Mouse (Mus musculus): ENCODE data around the gene Fbxw18. TPM values are rescaled to one million over a fixed set of nuclear protein-coding genes. Genes with fewer than 3 reads are reported as not detected.
A peak's percentile ranks its signal among the peaks of the same experiment; 100 is the strongest.
"Not testable (repeated sequence)": the region's sequence is repeated elsewhere in the genome, so short reads cannot be mapped to it uniquely, and the experiment has no call there.

Gene Fbxw18
- not detected for total RNA-seq (2021)
- long read RNA-seq, experiment 1, result 0 reads
- long read RNA-seq, experiment 2, result 0 reads

DNA sequence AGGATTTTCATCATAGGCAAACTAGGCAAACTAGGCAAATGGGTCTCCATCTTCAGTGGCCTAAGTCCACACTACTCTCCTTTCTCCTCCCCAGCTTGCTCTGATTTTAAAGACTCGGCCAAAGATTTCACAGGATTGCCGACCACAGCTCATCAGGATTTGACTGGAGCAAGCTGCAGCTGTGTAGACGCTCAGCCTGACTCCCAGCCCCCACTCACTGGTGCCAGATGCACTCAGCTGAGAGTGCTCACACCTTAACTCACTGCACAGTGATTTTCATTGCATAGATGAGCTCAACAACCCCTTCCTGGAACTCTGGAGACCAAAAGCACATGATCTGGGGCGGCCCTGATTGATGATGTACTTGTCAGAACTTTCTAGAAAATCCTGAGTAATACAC is at the start of gene Fbxw18:
Fbxw18 (minus strand) TSS at position 101 of the 400 bp plus-strand sequence.
- DNase-seq (ENCODE audit: low spot score in 2 of 2), result not testable (repeated sequence)

DNA sequence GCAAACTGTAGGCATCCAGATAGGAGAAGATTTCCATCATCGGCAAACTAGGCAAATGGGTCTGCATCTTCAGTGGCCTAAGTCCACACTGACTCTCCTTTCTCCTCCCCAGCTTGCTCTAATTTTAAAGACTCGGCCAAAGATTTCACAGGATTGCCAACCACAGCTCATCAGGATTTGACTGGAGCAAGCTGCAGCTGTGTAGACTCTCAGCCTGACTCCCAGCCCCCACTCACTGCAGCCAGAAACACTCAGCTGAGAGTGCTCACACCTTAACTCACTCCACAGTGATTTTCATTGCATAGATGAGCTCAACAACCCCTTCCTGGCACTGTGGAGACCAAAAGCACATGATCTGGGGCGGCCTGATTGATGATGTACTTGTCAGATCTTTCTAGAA is 43.5 kb upstream of the Fbxw18 start, which contains the start of gene Fbxw26:
Fbxw26 (minus strand) TSS at position 101 of the 400 bp plus-strand sequence.
- DNase-seq (ENCODE audit: low spot score in 2 of 2), result not testable (repeated sequence)

DNA sequence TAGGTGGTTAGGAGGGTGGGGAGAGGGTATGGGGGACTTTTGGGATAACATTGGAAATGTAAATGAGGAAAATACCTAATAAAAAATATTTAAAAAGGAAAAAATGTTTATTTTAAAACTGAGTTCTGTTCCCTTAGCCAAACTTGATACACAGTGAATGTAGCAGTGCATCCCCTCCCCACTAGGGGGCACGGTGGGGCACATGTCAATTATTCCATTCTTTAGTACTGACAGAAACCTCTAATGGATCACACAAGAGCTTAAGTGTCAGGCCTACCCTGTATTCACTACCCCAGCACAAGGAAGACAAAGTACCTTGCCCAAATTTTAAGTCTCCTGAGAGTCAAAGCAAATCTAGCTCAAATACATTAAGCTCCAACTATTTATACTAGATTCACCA is 17.2 kb downstream of the Fbxw18 start:
- DNase-seq (ENCODE audit: low spot score in 2 of 2), result peak; percentile 5 to 25

DNA sequence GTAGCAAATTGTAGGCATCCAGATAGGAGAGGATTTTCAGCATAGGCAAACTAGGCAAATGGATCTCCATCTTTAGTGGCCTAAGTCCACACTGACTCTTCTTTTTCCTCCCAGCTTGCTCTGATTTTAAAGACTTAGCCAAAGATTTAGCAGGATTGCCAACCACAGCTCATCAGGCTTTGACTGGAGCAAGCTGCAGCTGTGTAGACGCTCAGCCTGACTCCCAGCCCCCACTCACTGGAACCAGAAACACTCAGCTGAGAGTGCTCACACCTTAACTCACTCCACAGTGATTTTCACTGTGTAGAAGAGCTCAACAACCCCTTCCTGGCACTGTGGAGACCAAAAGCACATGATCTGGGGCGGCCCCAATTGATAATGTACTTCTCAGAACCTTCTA is 37.9 kb downstream of the Fbxw18 start, which contains the start of gene Fbxw25:
Fbxw25 (minus strand) TSS at position 101 of the 400 bp plus-strand sequence.
- DNase-seq (ENCODE audit: low spot score in 2 of 2), result not testable (repeated sequence)

Other genes starting within 250 kb of the Fbxw18 start
- not detected for gene Fbxw19, start 206.8 kb downstream of the Fbxw18 start, total RNA-seq (2021)
- gene Fbxw15, start 134.4 kb downstream of the Fbxw18 start, total RNA-seq (2021), result under 1 TPM in 1 of 2 experiments, not detected in 1; 0.42 TPM
- not detected for gene Fbxw24, start 76.6 kb downstream of the Fbxw18 start, total RNA-seq (2021)
- gene Fbxw25, start 38.0 kb downstream of the Fbxw18 start, total RNA-seq (2021), result under 1 TPM in 1 of 2 experiments, not detected in 1; 0.20 TPM
- not detected for gene Fbxw26, start 43.4 kb upstream of the Fbxw18 start, total RNA-seq (2021)
- gene Fbxw27, start 88.0 kb upstream of the Fbxw18 start, total RNA-seq (2021), result not detected
- 10 to 100 TPM in 1 of 2 experiments, 1 to 10 TPM in 1; 8.3 to 10.6 TPM for gene Spink8, start 109.6 kb upstream of the Fbxw18 start, total RNA-seq (2021)
- 10 to 100 TPM; 22.3 to 29.5 TPM for gene Nme6, start 130.0 kb upstream of the Fbxw18 start, total RNA-seq (2021)
- gene Camp, start 146.9 kb upstream of the Fbxw18 start, total RNA-seq (2021), result 10 to 100 TPM; 11.6 to 32.1 TPM
- gene Cdc25a, start 172.9 kb upstream of the Fbxw18 start, total RNA-seq (2021), result 10 to 100 TPM; 25.5 to 28.3 TPM
- gene Map4, start 228.8 kb upstream of the Fbxw18 start, total RNA-seq (2021), result 100 to 1,000 TPM; 118 to 124 TPM

Data from adrenal gland, postnatal 4 days (tissue).